Mouse (Mus musculus) cerebellum, adult 2 months (tissue): ENCODE measurements around the gene Pitx2.

Source experiments
- CTCF ChIP-seq: fragments of 200-500 bp; IDR thresholded peaks from 2 replicates; pipeline ENCODE4 v1.5.1; 2011; ENCODE audit warnings: low read depth, mild to moderate bottlenecking, control low read depth, low read length, moderate library complexity, borderline replicate concordance; ENCODE audit not compliant: insufficient read depth
- POLR2A ChIP-seq: fragments of 200-500 bp; IDR thresholded peaks from 2 replicates; pipeline ENCODE4 v1.6.1; 2011; ENCODE audit warnings: low read length, control low read depth, borderline replicate concordance; ENCODE audit not compliant: insufficient read depth

DNA sequence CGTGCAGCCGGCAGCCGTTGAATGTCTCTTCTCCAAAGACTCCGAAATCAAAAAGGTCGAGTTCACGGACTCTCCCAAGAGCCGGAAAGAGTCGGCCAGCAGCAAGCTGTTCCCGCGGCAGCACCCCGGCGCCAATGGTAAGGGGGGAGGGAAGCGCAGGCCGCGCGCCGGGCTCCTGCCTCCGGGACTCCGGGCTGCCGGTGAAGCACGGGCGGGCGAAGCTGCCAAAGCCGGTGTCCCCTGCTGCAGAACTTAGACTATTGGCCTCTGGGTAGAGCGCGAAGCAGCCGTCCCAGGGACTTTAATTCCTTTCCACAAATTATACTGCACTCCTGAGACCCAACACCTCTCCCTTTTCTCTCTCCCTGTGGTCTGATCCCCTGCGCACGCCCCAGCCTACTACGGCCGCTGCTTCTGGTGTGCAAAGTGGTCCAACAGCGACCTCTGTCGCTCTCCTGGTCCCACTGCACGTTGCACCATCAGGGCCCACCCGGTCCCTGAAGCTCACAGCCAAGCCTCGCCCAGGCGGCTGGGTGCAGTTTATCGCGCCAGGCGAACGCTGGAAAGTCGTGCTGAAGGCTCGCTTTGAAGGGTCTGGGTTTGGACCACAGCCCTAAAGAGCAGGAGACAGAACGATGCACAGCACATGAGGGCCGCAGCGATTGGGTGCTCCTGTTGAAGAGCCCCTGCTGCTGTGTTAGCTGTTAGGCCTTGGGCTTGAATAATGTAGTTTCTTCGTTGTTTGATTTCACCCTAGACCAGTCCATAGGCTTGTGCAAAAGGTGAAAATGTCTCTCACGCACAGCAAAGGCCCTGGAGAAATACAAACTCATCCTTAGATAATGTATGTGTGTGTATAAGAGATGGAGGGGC is 5.0 kb downstream of the Pitx2 start:
- TF ChIP-seq POLR2A (no peak), CTCF (peak; percentile 40; the same call in 1 of the 2 replicates)
